Mouse (Mus musculus) T-helper 1 cell (primary cell): Measurements from ENCODE around the gene Vax1.

ENCODE experiments used
- in situ Hi-C: fragments of 300-600 bp; cut with MboI, MseI; formaldehyde crosslinking; loops from one replicate; pipeline ENCODE4 v1.15.1; 2025; ENCODE audit warnings: high pct_unique_total_duplicates

Vax1 gene

DNA sequence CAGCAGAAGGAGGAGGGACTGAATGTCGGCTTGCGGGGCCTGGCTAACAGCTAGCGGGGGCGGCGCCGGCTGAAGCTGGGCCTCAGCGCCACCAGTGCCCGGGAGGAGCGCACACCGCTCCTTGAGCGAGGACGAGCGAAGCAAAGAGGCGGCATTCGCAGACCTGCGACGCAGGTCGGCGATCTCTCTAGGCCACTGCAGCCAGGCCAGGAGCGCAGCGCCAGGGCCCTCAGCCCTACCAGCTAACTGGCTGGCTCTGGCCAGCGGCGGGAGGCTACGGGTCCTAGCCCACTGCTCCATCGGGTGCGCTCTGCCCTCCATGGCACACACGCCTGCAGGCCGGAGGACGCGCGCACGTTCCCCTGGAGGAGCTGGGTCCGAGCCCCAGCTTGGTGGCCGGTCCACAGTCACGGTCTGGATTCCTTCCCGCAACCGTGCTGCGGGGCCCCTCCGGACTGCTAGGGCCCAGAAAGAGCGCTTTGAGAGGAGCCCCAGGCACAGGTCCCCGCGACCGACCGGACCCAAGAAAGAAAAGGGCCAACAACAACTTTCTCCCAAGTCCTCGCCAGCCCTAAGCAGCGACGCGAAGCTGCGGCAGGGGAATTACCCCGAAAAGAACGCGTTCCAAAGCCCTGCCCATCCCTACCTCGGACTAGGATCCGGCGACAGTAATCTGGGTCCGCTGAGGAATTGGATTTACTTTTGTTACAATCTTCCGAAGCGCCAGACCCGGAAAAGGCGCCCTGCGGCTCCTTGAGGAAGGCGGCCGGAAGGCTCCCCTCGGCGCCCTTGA lies 517 bp downstream of the Vax1 start:
- in situ Hi-C loops = no loop called here

DNA sequence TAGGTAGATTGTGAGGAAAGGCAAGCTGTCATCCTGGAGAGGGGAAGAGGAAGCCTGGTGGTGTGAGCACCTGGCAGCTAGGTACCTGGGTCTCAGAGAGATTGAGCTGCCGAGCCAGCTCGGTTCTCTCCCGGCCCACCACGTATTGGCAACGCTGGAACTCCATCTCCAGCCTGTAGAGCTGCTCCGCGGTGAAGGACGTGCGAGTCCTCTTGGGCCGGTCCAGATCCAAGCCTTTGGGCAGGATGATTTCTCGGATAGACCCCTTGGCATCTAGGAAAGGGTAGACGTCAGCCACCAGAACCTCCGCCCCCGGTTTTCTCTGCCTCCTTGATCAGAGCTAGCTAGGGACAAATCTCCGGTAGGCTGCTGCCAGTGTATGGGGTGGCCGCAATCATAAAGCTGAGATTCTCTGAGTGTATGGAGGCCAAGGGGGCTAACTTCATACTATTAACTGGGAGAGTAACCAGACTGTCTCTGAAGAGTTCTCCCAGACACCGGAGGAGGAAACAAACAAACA lies 1.4 kb downstream of the Vax1 start:
- in situ Hi-C loops = no loop called here

DNA sequence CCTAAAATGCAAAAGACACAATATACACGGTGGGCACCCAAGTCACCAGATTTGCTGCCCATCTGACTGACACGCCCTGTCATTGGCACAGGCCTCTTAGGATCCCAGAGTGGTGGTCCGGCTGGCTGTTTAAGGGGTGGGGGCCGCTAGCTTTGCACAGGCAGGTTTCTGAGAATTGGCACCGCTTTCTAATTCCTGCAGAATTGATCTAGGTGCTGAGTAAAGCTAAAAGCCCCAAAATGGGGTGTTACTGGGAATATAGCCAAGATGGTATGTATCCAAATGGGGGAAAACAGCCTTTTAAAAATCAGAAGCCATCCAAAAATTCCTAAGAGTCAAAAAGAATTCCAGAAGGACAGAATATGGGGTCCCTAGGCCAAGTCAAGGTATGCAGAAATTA lies 2.0 kb downstream of the Vax1 start:
- in situ Hi-C loops = no loop called here

DNA sequence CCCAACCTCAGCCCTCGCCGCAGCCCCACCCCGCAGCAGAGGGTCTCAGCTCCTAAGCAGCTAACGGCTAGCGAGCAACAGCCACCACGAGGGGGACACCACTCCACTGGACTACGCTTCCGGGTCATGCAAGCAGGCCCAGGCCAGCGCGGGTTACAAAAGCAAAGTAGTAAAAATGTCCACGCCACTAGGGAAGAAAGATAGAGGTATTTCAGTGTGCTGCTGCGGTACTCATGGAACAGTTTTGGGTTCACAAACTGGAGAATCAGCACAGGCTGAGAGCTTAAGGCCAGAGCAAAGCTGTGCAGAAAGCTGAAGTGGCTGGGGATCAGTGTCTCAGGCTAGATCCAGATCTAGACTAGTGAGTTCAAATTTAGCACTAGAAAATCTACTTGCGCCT lies 3.0 kb downstream of the Vax1 start:
- in situ Hi-C loops = no loop called here

GRCm38 (mm10) chr19:59166311-59166761 lies 3.5 kb downstream of the Vax1 start:
- in situ Hi-C loops = no loop called here

DNA sequence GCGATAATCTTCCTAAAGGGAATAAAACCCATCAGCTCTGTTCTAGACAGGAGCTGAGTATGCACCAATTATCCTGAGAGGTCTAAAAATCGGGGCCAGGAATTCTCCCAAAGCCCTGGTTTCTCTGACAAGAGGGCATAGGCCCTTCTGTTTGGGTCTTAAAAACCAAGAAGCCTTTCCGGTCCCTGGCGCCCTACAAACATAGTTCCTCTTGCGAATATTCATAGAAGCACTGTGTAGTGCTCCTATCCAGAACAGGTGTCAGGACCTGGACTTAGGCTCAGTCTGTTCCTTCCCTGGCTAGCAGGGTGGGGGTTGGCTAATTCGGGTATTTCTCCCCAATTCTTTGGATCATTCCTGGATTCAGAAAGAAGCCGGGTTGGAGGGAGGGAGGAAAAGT lies 4.3 kb downstream of the Vax1 start:
- in situ Hi-C loops = no loop called here

GRCm38 (mm10) chr19:59164896-59165560 lies 4.8 kb downstream of the Vax1 start:
- in situ Hi-C loops = no loop called here

DNA sequence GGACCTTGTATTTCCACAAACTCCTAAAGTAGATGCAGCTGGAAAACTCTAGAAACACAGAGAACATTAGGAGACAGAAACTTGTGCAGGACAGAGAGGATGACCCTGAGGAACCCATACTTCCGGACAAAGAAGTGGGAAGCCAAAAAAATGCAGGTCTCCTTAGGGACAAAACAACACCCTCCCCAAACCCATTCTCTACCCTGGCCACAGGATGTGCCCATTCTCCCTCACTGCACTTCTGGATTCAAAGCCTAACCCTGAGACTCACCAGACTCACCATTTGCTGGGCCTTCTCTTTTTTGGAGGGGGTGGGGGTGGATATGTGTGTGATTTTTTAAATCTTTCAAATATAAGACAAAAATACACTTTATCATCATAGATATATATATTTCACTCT lies 5.7 kb downstream of the Vax1 start:
- in situ Hi-C loops = no loop called here

DNA sequence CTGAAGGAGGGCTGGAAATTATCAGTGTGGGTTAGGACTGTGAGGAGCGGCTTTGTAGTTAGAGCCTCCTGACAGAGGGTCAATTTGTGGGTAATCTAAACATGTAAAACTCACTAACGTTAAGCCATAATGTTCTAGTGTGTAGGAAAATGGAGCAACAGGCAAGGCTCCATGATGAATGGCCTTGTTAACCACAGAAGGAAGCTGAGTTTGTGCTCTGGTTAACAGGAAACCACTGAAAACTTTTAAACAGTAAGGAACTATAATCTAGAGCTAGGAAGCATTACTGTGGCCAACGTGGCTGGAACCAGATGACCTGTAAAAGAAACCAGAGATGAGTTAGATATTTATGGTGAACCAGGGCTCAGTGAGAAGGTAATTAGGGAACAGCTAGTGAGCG lies 13.2 kb downstream of the Vax1 start:
- in situ Hi-C loops = no loop called here

DNA sequence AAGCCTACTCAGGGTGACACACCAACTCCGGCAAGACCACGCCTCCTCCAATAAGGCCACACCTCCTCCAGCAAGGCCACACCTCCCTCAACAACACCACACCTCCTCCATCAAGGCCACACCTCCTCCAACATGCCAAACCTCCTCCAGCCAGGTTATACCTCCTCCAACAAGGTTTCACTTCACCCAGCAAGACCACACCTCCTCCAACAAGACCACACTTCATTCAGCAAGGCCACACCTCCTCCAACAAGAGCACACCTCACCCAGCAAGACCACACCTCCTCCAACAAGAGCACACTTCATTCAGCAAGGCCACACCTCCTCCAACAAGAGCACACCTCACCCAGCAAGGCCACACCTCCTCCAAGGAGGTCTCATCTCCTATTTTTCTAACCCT lies 15.7 kb downstream of the Vax1 start:
- in situ Hi-C loops = no loop called here

GRCm38 (mm10) chr19:59145492-59146140 lies 24.2 kb downstream of the Vax1 start:
- in situ Hi-C loops = no loop called here

- in situ Hi-C loops = no loop called here
Measured at GRCm38 (mm10) chr19:59145064-59145463, 24.8 kb downstream of the Vax1 start.

- in situ Hi-C loops = no loop called here
Measured at GRCm38 (mm10) chr19:59142206-59142605, 27.6 kb downstream of the Vax1 start.

GRCm38 (mm10) chr19:59135387-59135786 lies 34.5 kb downstream of the Vax1 start:
- in situ Hi-C loops = no loop called here

GRCm38 (mm10) chr19:59134916-59135315 lies 34.9 kb downstream of the Vax1 start:
- in situ Hi-C loops = no loop called here

DNA sequence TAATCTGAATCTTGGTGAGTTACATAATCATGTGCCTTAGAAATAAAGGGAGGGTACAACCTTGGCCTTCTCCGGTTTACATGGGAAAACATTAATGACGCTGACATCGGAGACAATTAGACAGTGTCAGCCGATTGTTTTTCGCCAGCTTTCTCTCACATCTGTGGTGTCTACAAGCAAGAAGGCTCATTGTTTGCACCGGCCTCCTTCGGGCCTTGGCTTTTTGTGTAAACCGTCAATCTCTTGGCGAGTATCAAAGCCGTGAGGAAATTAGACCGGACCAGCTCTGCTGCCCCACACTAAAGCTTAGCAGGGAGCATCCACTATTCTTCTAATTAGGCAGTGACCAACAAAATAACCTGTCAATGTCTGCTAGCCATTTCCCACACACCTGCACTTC lies 36.7 kb downstream of the Vax1 start:
- in situ Hi-C loops = no loop called here

DNA sequence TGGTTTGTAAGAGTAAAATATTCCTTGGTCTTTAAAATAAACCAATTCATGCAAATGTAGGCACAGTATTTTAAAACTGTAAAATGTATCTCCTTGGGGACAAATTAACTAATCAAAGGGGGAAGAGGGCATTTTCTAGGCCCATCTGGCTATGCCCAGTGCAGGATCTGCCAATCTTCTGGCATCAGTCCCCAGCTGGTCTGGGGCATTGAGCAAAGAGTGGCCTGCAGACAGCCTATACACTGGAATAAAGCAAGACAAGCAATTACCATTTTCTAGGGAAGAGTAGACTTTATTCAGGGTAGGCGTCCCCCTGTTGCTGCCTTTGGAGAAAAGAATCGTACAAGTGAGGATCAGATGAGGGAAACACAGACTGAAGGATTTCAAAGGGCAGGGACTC lies 40.2 kb downstream of the Vax1 start:
- in situ Hi-C loops = loop anchor here (5.0 kb wide), 1 partner anchor 268 kb away; no protein-coding TSS in a partner anchor

GRCm38 (mm10) chr19:59128531-59129204 lies 41.2 kb downstream of the Vax1 start:
- in situ Hi-C loops = loop anchor here (5.0 kb wide), 1 partner anchor 269 kb away; no protein-coding TSS in a partner anchor

DNA sequence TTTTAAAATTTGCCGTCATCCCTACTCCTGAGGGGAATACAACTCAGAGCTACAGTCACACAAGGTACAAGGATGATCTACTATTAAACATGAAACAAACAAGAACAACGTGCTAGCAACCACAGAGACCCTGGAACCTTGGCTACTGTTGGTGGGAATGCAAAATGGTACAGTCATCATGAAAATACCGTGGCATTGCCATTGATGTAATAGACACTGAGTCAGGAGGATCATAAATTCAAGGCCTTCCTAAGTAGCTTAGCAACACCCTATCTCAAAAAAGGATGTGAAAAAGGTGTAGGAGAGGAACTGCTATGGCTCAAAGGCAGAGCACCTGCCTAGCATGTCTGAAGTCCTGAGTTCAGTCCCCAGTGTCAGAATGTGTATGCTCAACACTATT lies 42.4 kb downstream of the Vax1 start:
- in situ Hi-C loops = loop anchor here (5.0 kb wide), 1 partner anchor 270 kb away; no protein-coding TSS in a partner anchor
